Mouse (Mus musculus): ENCODE measurements at regions not wholly inside any gene's neighbourhood (a gene's known extent, or its start where the extent isn't known, plus 50 kb on each side); places are given as distances from the start of the nearest gene placed in this dataset.

DNA sequence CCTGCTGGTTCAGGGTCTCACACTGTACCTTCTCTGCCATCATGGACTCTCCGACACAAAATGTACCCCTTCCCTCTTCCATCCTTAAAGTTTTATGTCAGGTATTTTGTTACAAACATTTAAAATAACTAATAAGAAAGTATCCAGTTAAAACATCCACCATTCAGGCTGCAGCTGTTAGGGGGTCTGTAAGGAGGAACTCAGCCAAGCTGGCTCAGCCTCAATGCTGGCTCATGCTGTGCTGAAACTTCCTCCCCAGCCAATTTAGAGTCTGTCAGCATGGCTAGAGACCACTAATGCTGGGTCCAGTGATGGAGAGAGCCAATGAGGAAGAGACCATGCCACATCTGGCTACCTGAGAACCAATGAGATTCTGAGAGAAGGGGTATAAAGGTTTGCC is 70.0 kb upstream of the Sesn3 start:
- DNase-seq (ENCODE audit: low read depth, low spot score), result no peak
- no peaks in the 10 kb centered on the region for H3K27me3 ChIP-seq (ENCODE audit: control insufficient read depth, insufficient read depth, low read length, poor library complexity, severe bottlenecking)
- no peaks in the 10 kb centered on the region for H3K36me3 ChIP-seq (ENCODE audit: control insufficient read depth, insufficient read depth, low read length, poor library complexity, severe bottlenecking)

DNA sequence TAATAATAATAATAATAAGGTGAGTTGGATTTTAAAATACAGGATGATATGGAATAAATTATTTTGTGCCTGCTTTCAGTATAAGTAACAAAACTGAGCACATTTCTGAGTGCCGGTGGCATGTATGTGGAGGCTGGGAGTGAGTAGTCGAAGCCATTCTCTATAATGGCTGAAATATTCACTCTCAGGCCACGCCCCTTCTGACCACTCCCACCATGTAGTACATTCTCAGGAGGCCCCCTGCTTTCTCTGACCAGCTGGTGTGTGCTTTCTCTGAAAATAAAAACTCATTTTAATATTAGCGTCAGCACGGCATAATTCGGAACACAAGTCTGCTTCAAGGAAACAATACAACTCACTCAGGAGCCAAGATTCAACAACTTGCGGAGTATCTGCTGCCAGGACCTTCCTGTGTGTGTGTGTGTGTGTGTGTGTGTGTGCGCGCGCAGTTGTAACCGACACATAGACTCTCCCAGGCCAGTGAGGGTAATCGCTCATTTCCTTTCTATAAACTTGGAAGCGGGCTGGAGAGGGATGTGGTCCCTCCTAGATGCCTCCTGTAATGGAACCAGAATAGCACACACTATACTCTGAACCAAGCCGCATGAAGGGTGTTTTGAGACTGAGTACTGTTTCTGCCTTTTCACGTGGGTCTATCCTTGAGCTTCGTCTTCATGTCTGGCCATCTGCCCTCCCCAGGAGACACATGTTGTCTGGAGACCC is 67.9 kb upstream of the Sesn3 start:
- no peaks in the 10 kb centered on the region for H3K36me3 ChIP-seq (ENCODE audit: control insufficient read depth, insufficient read depth, low read length, poor library complexity, severe bottlenecking)
- no peaks in the 10 kb centered on the region for H3K27me3 ChIP-seq (ENCODE audit: control insufficient read depth, insufficient read depth, low read length, poor library complexity, severe bottlenecking)
- no peak for DNase-seq (ENCODE audit: low read depth, low spot score)

DNA sequence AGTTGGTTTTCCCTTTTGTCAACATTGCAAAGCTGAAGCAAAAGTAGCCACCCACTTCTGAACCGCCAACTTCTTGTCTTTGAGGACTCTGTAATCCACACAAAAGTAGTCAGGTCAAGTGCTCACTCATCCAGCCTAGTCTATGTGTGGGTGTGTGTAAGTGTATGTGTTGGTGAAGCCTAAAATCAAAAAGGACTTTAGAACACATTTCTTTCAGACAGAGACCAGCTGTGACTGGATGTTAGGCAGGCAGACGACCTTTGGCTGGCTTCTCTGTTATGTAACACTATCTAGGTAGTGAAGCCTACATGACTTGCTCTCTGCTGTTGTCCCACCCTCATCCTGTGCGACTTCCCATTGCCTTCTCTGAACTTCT is 67.3 kb upstream of the Sesn3 start:
- Histone ChIP-seq H3K36me3 (ENCODE audit: control insufficient read depth, insufficient read depth, low read length, poor library complexity, severe bottlenecking) (no peaks in the 10 kb centered on the region), H3K27me3 (ENCODE audit: control insufficient read depth, insufficient read depth, low read length, poor library complexity, severe bottlenecking) (no peaks in the 10 kb centered on the region)
- no peak for DNase-seq (ENCODE audit: low read depth, low spot score)

DNA sequence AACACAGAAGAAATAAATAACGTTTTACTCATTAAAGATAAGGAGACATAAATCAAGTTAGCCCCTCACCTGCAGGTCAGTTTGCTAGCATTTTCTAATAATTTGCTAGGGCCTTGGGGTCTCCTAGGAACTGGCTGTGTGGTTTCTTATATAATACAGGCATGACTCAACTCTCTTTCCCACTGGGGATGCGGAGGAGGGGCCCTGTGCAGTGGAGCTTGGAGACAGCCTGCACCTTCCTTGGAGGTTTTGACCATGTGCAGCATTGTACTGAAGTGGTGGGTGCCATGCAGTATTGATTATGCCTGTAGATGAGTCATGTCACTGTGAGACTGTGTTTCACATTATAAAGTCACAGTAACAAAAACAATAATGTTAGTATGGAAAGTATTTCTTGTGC is 61.6 kb upstream of the Sesn3 start:
- no peak for DNase-seq (ENCODE audit: low read depth, low spot score)
- H3K36me3 ChIP-seq (ENCODE audit: control insufficient read depth, insufficient read depth, low read length, poor library complexity, severe bottlenecking), result no peaks in the 10 kb centered on the region
- H3K27me3 ChIP-seq (ENCODE audit: control insufficient read depth, insufficient read depth, low read length, poor library complexity, severe bottlenecking), result no peaks in the 10 kb centered on the region

DNA sequence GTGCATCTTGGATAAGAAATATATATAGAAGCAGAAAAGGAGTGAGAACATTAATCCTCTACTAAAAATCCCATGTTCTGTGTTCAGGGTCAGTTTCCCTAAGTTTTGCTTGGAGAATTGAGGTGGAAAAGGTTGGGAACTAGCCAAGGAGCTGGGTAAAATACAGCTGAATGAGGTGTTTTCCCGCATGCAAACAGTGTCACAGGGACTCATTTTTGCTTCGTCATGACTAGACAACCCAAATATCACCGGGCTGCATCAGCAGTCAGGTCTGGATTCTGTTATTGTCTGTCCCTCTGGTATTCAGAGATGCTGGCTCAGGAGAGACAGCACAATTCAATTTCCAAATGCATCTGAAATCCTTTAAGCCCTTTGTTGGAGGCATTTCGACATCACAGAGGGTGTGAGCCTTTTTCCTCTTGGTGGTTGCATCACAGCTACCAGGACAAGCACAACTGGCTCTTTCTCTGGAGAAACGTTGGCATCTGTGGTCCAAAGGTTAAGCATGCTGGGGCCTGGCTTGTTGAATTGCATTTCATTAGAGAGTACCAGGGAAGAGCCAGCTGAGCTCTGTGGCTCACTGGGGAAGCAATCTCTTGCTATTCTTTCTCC is 59.6 kb upstream of the Sesn3 start:
- no peak for DNase-seq (ENCODE audit: low read depth, low spot score)
- no peaks in the 10 kb centered on the region for H3K36me3 ChIP-seq (ENCODE audit: control insufficient read depth, insufficient read depth, low read length, poor library complexity, severe bottlenecking)
- H3K27me3 ChIP-seq (ENCODE audit: control insufficient read depth, insufficient read depth, low read length, poor library complexity, severe bottlenecking), result no peaks in the 10 kb centered on the region

DNA sequence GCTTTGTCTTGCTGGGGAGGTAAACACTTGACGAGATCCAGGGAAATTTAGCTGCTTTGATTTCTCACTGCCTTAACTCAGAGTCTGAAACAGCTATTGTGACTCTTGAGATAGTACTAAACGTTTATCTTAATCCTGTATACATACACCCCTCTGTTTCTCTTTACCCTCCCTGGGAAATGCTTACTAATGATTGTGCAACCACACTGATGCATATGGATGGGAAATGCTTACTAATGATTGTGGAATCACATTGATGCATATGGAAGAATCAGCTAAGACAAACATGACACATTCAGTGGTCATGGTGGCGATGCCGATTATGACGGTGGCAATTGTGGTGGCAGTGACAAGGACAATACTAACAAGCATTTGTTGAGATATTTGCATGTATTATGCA is 58.9 kb upstream of the Sesn3 start:
- no peak for DNase-seq (ENCODE audit: low read depth, low spot score)
- H3K27me3 ChIP-seq (ENCODE audit: control insufficient read depth, insufficient read depth, low read length, poor library complexity, severe bottlenecking), result no peaks in the 10 kb centered on the region
- no peaks in the 10 kb centered on the region for H3K36me3 ChIP-seq (ENCODE audit: control insufficient read depth, insufficient read depth, low read length, poor library complexity, severe bottlenecking)

DNA sequence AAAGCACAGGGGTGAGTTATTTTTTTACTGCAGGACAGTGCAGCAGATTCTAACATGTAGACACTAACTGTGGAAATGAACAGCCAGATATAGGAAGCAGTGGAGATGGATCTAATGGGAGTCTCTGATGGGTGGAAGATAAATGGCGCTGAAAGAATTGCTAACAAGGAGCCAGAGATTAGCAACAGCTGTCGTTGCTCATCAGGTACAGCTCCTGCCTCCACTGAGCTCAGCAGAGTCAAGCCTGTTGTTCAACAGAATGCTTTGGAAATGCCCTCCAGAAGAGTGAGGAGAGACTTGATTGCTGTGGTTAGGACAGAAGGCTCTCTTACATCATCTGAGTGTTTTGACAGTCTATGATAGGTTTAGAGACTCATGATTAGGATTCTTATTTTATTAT is 51.9 kb upstream of the Sesn3 start:
- Histone ChIP-seq H3K27me3 (ENCODE audit: control insufficient read depth, insufficient read depth, low read length, poor library complexity, severe bottlenecking) (no peaks in the 10 kb centered on the region), H3K36me3 (ENCODE audit: control insufficient read depth, insufficient read depth, low read length, poor library complexity, severe bottlenecking) (no peaks in the 10 kb centered on the region)
- DNase-seq (ENCODE audit: low read depth, low spot score), result no peak
